Mouse (Mus musculus) embryonic facial prominence, embryonic 12.5 days (tissue): ENCODE results near the gene Nlgn1. TPM values are rescaled to one million over a fixed set of nuclear protein-coding genes. Genes with fewer than 3 reads are reported as not detected.
"Not testable (repeated sequence)": the region's sequence is repeated elsewhere in the genome, so short reads cannot be mapped to it uniquely, and the experiment has no call there.

Source experiments
- ATAC-seq: fragments of 200-750 bp; cut with Nextera tagmentation; 2 replicates; pipeline ENCODE4 v1.8.0; 2017; ENCODE audit not compliant: insufficient number of reproducible peaks, insufficient read depth, low FRiP score, low TSS enrichment
- H3K27ac ChIP-seq: fragments of 300-500 bp; sonication (generic); 2 replicates; pipeline ENCODE4 v1.5.1; 2016; ENCODE audit warnings: mild to moderate bottlenecking
- H3K27me3 ChIP-seq: fragments of 300-500 bp; sonication (generic); 2 replicates; pipeline ENCODE4 v1.6.1; 2016; ENCODE audit warnings: mild to moderate bottlenecking, moderate library complexity
- H3K36me3 ChIP-seq: fragments of 300-500 bp; sonication (generic); 2 replicates; pipeline ENCODE4 v1.6.1; 2016; ENCODE audit warnings: mild to moderate bottlenecking
- H3K4me1 ChIP-seq: fragments of 300-500 bp; sonication (generic); 2 replicates; pipeline ENCODE4 v1.6.1; 2016
- H3K4me2 ChIP-seq: fragments of 300-500 bp; sonication (generic); replicated peaks from 2 replicates; pipeline ENCODE4 v1.6.1; 2016; ENCODE audit warnings: mild to moderate bottlenecking, moderate library complexity
- H3K4me3 ChIP-seq: fragments of 300-500 bp; sonication (generic); 2 replicates; pipeline ENCODE4 v1.5.1; 2016; ENCODE audit warnings: mild to moderate bottlenecking
- H3K9ac ChIP-seq: fragments of 300-500 bp; sonication (generic); 2 replicates; pipeline ENCODE4 v1.6.1; 2016; ENCODE audit warnings: mild to moderate bottlenecking, moderate library complexity
- H3K9me3 ChIP-seq: fragments of 300-500 bp; sonication (generic); 2 replicates; pipeline ENCODE4 v1.6.1; 2016; ENCODE audit warnings: mild to moderate bottlenecking, moderate library complexity
- WGBS: fragments of 180-500 bp; shearing (Covaris S2); methylation state at CpG from one replicate; pipeline ENCODE4 v1.1.7; 2016; 5-methylcytosine and 5-hydroxymethylcytosine counted together
- polyA plus RNA-seq: library from polyadenylated mRNA; unstranded; fragments of >200 nt; fragmentation: Nextera tagmentation; extraction: Ambion mirVana; gene quantifications from 2 replicates; pipeline ENCODE4 v1.2.1, GENCODE M21; 2016

The Nlgn1 gene
- polyA plus RNA-seq, 1 experiment from 2014 or later = 3.3 TPM

DNA sequence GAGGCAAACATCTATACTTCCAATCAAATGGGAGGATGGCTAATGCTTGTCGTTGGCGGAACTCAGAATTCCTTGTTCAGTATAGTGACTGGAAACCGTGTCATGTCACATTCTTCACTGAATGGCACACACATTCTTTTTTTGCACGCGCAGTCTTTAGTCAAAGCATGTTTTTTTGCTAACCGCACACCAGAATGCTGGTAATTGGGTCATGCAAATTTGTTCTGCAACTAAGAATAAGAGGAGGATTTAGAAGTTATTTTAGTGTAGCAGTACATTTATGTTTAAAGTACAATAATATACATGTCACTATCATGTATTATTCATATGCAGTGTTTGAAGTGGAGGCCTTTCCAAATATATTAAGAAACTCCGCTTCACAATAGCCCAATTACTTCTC is 783.2 kb downstream of the Nlgn1 start:
- not testable (repeated sequence) for H3K9ac ChIP-seq, H3K9me3 ChIP-seq, H3K36me3 ChIP-seq, ATAC-seq, H3K4me3 ChIP-seq, H3K4me2 ChIP-seq, H3K27me3 ChIP-seq, H3K4me1 ChIP-seq, H3K27ac ChIP-seq
- WGBS = 86% methylated on average over 7 of the region's 7 CpGs

DNA sequence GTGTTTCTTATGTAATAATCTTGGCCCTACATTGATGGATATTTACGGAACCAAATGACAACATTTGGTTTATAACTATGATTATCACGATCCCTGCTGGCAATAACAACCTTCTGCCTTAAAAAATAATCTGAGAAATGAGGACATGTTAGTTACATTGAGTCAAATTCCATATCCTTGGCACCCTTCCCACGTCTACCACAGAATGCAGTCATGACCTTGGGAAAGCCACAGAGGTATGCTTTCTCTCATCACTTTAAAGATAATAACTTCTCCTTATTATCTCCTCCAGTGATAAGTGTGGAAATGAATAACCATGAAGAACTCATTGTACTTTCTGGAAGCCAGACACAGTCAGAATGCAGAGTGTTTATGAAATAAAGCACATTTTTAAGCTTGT is 808.0 kb downstream of the Nlgn1 start:
- not testable (repeated sequence) for ATAC-seq, H3K9me3 ChIP-seq, H3K9ac ChIP-seq, H3K36me3 ChIP-seq, H3K27ac ChIP-seq, H3K4me3 ChIP-seq, H3K4me2 ChIP-seq, H3K4me1 ChIP-seq, H3K27me3 ChIP-seq
- WGBS = 74% methylated on average over 2 of the region's 3 CpGs

DNA sequence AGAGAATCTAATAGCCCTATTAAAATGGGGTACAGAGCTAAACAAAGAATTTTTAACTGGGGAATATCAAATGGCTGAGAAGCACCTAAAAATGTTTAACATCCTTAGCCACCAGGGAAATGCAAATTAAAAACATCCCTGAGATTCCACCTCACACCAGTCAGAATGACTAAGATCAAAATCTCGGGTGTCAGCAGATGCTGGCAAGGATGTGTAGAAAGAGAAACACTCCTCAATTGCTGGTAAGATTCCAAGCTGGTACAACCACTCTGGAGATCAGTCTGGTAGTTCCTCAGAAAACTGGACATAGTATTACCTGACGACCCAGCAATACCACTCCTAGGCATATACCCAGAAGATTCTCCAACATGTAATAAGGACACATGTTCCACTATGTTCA is 869.2 kb downstream of the Nlgn1 start:
- Histone ChIP-seq H3K27me3 (no peaks in the 10 kb centered on the region), H3K4me1 (no peaks in the 10 kb centered on the region), H3K9me3 (no peaks in the 10 kb centered on the region), H3K4me2 (no peak overlapping the region), H3K4me3 (no peak overlapping the region), H3K27ac (no peak overlapping the region), H3K9ac (no peak overlapping the region), H3K36me3 (no peaks in the 10 kb centered on the region)
- WGBS = 61% methylated on average over 2 of the region's 2 CpGs
- no peak for ATAC-seq

DNA sequence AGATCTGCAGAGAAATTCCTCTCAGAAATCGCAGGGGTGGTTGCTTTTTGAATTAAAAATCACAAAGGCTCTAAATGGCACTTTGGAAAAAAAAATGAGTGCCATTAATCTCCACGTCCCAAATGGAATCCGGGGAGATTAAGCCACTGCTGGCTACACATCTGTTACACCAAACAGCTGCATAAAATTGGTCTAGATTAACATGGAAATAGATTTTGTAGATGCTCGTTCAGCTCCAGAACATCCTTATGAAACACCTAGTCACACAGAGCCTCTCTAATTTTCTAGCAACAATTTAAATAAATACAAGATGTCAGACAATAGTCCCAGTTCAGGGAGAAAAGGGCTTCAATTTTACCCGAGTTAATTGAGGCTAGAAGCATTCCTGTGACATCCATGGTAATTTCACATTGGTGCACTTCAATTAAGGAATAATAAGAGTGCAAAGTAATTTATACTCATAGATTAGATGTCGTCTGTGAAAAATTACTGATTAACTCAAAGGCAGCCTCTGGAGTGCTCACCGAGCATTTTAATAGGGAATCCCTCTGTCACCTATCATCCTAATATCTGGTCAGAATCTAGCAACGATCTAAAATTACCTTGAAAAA is 875.9 kb downstream of the Nlgn1 start:
- no peak overlapping the region for H3K27ac ChIP-seq
- no peaks in the 10 kb centered on the region for H3K9me3 ChIP-seq
- WGBS = 59% methylated on average over 8 of the region's 8 CpGs
- no peak for ATAC-seq
- H3K4me3 ChIP-seq = no peak overlapping the region
- H3K36me3 ChIP-seq = no peaks in the 10 kb centered on the region
- no peaks in the 10 kb centered on the region for H3K27me3 ChIP-seq
- no peak overlapping the region for H3K4me2 ChIP-seq
- no peak overlapping the region for H3K9ac ChIP-seq
- H3K4me1 ChIP-seq = no peaks in the 10 kb centered on the region

DNA sequence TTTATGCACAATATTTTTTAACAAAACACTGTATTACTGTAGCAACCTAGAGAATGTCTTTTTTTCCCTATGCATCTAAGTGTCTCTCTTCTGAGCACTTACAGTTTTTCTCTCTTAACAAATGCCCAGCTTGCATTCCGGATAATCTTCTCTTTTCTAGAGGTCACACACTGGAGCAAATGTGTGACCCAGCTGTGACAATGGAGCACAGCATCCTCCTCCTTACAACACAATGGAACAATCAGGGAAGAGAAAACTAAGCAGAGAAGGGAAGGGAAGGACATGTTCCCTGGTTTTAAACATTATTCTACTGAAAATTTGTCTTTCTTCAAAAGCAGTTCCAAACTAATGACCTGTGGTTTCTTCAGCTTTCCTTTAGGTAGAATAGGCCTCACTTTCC is 879.9 kb downstream of the Nlgn1 start:
- Histone ChIP-seq H3K36me3 (no peaks in the 10 kb centered on the region), H3K9ac (no peak overlapping the region), H3K27me3 (no peaks in the 10 kb centered on the region), H3K4me1 (no peaks in the 10 kb centered on the region), H3K4me3 (no peak overlapping the region), H3K9me3 (no peaks in the 10 kb centered on the region), H3K4me2 (no peak overlapping the region), H3K27ac (no peak overlapping the region)
- no peak for ATAC-seq
- 44% methylated on average over 1 of the region's 1 CpGs for WGBS

DNA sequence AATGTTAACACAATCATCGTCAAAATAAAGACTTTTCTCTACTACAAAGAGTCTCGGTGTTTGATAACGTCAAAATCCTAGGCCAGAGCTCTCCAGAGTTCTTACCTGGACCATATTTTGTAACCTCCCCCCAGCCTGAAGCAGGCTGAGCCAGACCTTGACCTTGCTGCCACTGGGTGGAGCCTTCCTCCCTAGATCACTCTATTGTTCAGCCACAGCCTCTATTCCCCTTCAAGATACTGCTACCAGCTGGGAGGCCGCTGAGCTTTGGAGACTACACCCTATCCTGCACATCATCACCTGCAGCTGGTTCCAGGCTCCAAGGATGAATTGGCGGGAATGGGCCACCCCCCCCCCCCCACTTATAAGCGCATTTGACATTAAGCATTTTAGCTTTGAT is 881.8 kb downstream of the Nlgn1 start:
- Histone ChIP-seq H3K4me3 (no peak overlapping the region), H3K4me2 (no peak overlapping the region), H3K4me1 (no peaks in the 10 kb centered on the region), H3K27ac (no peak overlapping the region), H3K9me3 (no peaks in the 10 kb centered on the region), H3K9ac (no peak overlapping the region), H3K36me3 (no peaks in the 10 kb centered on the region), H3K27me3 (no peaks in the 10 kb centered on the region)
- 61% methylated on average over 6 of the region's 6 CpGs for WGBS
- no peak for ATAC-seq

DNA sequence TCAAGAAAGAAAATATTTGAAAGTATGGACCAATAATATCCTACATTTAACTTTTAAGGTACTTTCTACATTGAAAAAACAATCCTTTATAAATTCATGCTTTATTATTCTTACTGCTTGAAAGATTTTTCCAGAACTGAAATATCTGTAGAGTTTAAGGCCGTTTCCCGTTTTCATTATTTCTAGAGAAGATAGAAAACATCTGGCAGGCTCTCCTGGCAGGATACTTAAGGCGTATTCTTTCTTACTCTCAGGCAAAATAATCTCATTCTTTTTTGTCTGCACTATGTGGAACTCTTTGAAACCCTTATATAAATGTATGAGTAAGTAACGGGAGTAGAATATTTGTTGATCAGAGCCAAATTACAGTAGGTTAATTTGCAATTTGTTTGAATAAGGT is 882.9 kb downstream of the Nlgn1 start:
- Histone ChIP-seq H3K27ac (no peak overlapping the region), H3K9ac (no peak overlapping the region), H3K4me3 (no peak overlapping the region), H3K27me3 (no peaks in the 10 kb centered on the region), H3K4me2 (no peak overlapping the region), H3K4me1 (no peaks in the 10 kb centered on the region), H3K36me3 (no peaks in the 10 kb centered on the region), H3K9me3 (no peaks in the 10 kb centered on the region)
- WGBS = 32% methylated on average over 4 of the region's 4 CpGs
- ATAC-seq = no peak

DNA sequence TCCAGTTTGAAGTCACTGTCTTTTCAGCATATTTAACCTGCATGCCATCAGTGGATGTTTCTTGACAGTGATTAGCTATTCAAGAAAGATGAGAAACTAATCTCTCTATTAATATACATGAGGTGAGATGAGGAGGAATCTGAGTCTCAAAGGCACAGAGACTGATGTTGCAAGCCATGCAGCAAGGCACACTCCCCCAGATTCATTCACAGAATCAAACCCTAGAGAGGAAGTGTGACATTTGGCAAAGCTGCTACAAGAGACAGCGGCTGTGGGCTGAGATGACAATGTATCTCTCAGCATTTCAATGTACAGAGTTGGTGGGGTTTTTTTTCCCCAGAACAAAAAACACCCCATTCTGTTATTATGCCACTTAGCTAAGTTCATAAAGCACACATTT is 885.1 kb downstream of the Nlgn1 start:
- H3K27ac ChIP-seq = no peak overlapping the region
- H3K4me3 ChIP-seq = no peak overlapping the region
- no peaks in the 10 kb centered on the region for H3K9me3 ChIP-seq
- H3K9ac ChIP-seq = no peak overlapping the region
- WGBS = 85% methylated on average over 1 of the region's 1 CpGs
- no peak overlapping the region for H3K4me2 ChIP-seq
- no peaks in the 10 kb centered on the region for H3K27me3 ChIP-seq
- H3K36me3 ChIP-seq = no peaks in the 10 kb centered on the region
- ATAC-seq = no peak
- H3K4me1 ChIP-seq = no peaks in the 10 kb centered on the region

DNA sequence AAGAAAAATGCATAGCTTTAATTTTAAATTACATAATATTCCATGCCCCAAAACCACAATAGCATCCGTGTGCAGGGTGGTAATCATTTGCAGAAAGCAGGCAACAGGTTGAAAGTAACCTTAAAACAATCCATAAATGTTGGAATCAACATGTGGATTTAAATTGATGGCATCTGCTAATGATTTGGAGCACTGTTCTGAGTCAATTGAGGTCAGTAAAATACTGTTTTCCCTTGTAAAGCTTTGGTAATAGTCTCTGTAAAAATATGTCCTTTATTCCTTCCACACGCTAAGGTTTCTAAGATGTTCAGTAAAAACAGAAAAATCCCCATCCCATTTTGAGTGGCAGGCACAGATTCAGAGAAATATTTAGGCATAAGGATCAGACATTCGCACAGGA is 888.6 kb downstream of the Nlgn1 start:
- Histone ChIP-seq H3K4me1 (no peaks in the 10 kb centered on the region), H3K27ac (no peak overlapping the region)
- ATAC-seq = no peak

DNA sequence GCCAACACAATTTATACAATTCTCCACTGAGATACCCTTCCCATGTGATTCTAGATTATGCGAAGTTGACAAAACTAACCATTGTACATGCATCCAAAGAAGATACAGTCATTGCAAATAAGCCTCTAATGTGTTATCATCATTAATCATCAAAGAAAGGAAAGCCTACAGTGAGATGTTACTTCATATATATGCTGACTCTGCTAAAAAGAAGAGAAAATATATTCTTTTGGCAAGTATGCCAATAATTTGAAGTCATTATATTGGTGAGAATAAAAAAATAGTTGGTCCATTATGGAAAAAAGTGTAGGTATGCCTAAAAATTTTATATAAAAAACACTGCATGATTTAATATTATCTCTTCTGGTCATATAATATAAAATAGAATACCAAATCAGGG is 889.6 kb downstream of the Nlgn1 start:
- Histone ChIP-seq H3K4me1 (no peaks in the 10 kb centered on the region), H3K9ac (no peak overlapping the region), H3K9me3 (no peaks in the 10 kb centered on the region), H3K27ac (no peak overlapping the region), H3K36me3 (no peaks in the 10 kb centered on the region), H3K4me3 (no peak overlapping the region), H3K4me2 (no peak overlapping the region), H3K27me3 (no peaks in the 10 kb centered on the region)
- no peak for ATAC-seq
- WGBS = 78% methylated on average over 1 of the region's 1 CpGs

More for the DNA sequence above, 888.6 kb downstream of the Nlgn1 start:
- Histone ChIP-seq H3K9me3 (no peaks in the 10 kb centered on the region), H3K4me2 (no peak overlapping the region), H3K36me3 (no peaks in the 10 kb centered on the region), H3K27me3 (no peaks in the 10 kb centered on the region), H3K9ac (no peak overlapping the region), H3K4me3 (no peak overlapping the region)
- 33% methylated on average over 3 of the region's 3 CpGs for WGBS

DNA sequence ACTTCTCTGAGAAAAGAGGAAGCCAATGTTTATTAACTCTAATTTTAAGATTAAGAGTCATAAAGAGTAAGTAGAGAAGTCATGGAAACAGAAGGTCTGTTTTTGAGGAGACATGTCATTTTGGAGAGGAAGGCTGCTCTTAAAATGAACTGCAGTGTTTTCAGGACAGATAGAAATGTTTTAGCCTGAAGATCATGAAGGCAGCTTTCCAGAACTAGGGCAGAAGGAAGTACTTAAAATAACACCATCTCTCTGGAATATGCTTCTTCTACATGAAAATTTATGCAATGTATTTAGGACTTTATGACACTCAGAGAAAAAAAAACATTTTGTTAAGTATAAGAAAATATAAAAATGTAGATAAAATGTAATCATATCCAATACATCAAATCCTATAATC is 905.3 kb downstream of the Nlgn1 start:
- Histone ChIP-seq H3K27ac (no peak overlapping the region), H3K36me3 (no peaks in the 10 kb centered on the region), H3K4me2 (no peak overlapping the region), H3K27me3 (no peaks in the 10 kb centered on the region), H3K4me1 (no peaks in the 10 kb centered on the region), H3K9ac (no peak overlapping the region), H3K9me3 (no peaks in the 10 kb centered on the region), H3K4me3 (no peak overlapping the region)
- ATAC-seq = no peak

DNA sequence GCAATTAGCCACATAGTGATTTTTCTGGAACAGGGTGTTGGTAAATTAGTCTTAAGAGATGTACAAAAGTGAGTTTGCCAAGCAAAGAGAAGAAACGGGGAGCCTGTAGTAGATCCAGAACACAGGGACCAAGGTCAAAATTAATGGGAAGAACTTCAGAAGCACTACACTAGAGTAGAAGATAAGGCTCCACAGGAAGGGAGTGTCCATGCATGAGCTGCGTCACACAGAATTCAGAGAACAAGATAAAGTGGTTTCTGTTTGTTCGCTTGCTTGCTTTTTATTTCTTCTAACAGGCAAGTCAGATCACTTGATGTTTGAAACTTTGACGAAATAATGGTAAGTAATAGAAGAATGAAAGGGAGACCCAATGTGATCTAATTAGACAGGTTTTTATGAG is 920.3 kb downstream of the Nlgn1 start:
- Histone ChIP-seq H3K9me3 (no peaks in the 10 kb centered on the region), H3K27ac (no peak overlapping the region), H3K27me3 (no peaks in the 10 kb centered on the region), H3K9ac (no peak overlapping the region), H3K4me2 (no peak overlapping the region), H3K36me3 (no peaks in the 10 kb centered on the region), H3K4me3 (no peak overlapping the region), H3K4me1 (no peaks in the 10 kb centered on the region)
- no peak for ATAC-seq
- WGBS = 88% methylated on average over 4 of the region's 4 CpGs
